Mouse (Mus musculus) spleen, postnatal 0 days (tissue): Measurements from ENCODE around the gene Kpna7. TPM values are rescaled to one million over a fixed set of nuclear protein-coding genes. Genes with fewer than 3 reads are reported as not detected.

Experiments used
- polyA plus RNA-seq: library from polyadenylated mRNA; unstranded; fragments of >200 nt; fragmentation: Nextera tagmentation; extraction: Ambion mirVana; gene quantifications from 2 replicates; pipeline ENCODE4 v1.2.1, GENCODE M21; 2015

The Kpna7 gene
- not detected in 2 replicates for polyA plus RNA-seq

DNA sequence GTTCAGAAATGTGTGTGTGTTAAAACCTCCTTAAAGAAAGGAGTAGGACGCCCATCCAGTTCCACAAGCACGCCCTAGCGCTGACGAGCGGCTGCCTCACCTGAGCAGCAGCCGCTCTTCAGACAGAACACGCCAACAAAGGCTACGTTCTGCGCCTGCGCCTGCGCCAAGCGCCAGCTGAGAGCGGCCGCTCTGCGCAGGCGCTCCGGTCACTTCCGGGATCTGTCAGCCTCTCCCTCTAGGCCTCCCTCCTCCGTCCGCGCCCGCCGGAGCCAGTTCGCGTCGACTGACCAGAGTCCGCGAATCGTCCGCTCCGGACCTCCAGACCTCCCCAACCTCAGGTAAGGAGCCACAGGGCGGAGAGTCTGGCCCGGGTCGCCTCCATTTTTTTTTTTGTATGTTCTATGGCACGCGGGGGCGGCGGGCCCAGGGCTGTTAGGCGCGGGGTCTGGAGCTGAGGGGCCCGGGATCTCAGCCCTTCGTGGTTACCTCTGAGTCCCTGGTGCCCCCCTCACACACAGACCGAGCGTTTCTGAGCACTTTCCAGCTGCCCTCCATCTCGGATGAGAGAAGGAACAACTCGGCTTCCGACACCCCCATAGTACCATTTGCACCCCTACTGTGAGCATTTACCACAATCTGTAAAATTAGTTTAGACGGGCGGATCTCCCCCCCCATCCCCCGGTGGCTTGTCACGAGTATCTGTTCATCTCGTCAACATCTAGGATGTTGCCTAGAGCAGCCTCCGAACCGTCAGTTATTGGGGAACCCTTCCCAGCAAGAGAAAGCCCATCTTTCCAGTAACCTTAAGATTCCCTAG, at the start of gene Kpna7, which contains the start of gene Arpc1a:
Gene Kpna7, minus strand, starts transcription at position 399 of the 820 bp plus-strand sequence.
Gene Arpc1a, plus strand, starts transcription at position 199 of the 820 bp plus-strand sequence.

DNA sequence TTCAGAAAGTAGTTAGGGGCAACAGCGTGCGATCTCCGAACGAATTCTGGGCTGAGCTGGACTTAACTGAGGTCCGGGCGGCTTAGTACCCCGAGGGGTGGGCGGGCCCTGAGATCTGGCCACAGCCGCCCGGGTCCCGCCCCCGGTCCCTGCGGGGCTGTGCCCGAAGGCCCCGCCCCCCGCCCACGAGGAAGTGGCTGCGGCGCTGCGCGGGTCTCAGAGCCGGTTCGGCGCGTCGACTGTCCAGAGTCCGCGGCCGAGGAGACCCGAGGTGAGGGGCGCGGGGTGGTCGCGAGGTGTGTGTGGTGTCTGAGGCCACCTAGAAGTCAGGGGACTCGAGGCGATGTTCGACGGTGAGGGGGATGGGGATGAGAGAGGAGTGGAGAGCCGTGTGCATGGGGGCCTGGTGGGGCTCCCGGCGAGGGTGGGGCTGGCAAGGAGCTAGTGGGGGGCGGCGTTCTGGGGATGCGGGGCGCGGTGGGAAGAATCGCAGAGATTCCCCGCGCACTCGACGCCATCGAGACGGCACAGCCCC, 30.3 kb upstream of the Kpna7 start, which contains the start of gene Arpc1b:
Gene Arpc1b, plus strand, starts transcription at position 145 of the 535 bp plus-strand sequence.

DNA sequence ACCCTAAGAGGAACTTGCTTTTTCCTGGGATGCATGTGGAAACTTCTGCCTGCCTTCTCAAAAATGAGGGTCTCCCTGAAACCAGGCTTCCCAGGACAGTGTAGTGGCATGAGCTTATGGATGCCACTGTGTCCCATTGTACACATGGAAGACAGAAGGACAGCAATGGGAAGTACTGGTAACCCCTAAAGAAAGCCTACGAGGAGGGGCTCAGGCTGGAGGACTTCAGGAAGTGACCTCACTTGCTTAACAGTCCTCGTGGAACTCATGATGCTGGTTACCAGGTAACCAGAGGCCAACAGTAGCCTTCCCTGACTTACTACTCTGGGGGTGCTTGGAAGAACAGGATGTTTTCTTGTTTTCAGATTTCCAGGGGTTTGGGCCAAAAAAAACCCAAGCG, 41.1 kb downstream of the Kpna7 start, which contains the start of gene 1700018F24Rik:
Gene 1700018F24Rik, plus strand, starts transcription at position 301 of the 400 bp plus-strand sequence.

DNA sequence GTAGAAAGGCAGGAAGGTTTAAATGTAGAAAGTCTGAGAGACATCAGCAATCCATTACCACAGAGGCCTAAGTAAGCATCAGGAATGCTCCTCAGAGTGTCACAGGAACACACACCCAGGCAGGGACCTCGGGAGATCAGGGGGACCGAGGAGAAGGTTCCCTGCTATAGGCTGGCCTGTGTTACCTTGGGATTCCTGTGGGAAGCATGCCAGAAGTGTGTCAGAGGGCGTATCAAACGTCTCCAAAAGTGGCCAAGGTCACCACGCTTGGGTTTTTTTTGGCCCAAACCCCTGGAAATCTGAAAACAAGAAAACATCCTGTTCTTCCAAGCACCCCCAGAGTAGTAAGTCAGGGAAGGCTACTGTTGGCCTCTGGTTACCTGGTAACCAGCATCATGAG, 51.4 kb downstream of the Kpna7 start, which contains the start of gene Gm4871:
Gene Gm4871, minus strand, starts transcription at position 364 of the 400 bp plus-strand sequence.

GRCm38 (mm10) chr5:144965639-144966351, 118.0 kb downstream of the Kpna7 start, which contains the start of gene Smurf1:
Gene Smurf1 (minus strand): TSS chr5:144965847.

Other genes with a start within 250 kb of the Kpna7 start
- gene Smurf1, start 118.2 kb downstream of the Kpna7 start, polyA plus RNA-seq: 4.6 and 5.1 TPM in 2 replicates
- gene Gm4871, start 51.3 kb downstream of the Kpna7 start, polyA plus RNA-seq: not detected in 2 replicates
- gene 1700018F24Rik, start 41.0 kb downstream of the Kpna7 start, polyA plus RNA-seq: not detected in 2 replicates
- 79.3 and 80.8 TPM in 2 replicates for gene Arpc1a, start 200 bp downstream of the Kpna7 start, polyA plus RNA-seq
- 274 and 374 TPM in 2 replicates for gene Arpc1b, start 30.2 kb upstream of the Kpna7 start, polyA plus RNA-seq
- 69.3 and 76.8 TPM in 2 replicates for gene Pdap1, start 56.2 kb upstream of the Kpna7 start, polyA plus RNA-seq
- 146 and 156 TPM in 2 replicates for gene Bud31, start 56.3 kb upstream of the Kpna7 start, polyA plus RNA-seq
- gene Ptcd1, start 83.1 kb upstream of the Kpna7 start, polyA plus RNA-seq: 7.5 and 8.8 TPM in 2 replicates
- 33.3 and 37.0 TPM in 2 replicates for gene Cpsf4, start 83.2 kb upstream of the Kpna7 start, polyA plus RNA-seq
- gene Atp5j2, start 108.0 kb upstream of the Kpna7 start, polyA plus RNA-seq: 350 and 356 TPM in 2 replicates
- gene Zkscan14, start 117.8 kb upstream of the Kpna7 start, polyA plus RNA-seq: 8.8 and 8.9 TPM in 2 replicates
- gene Zkscan5, start 120.5 kb upstream of the Kpna7 start, polyA plus RNA-seq: 3.9 and 4.1 TPM in 2 replicates
- gene Zfp655, start 147.7 kb upstream of the Kpna7 start, polyA plus RNA-seq: 18.8 and 19.9 TPM in 2 replicates
- gene Zscan25, start 196.5 kb upstream of the Kpna7 start, polyA plus RNA-seq: 0.30 and 0.46 TPM in 2 replicates